In genomic region chr6:117332641-117333040, GRCm38 (mm10) we compare ENCODE assay signal across 17 mouse cellular contexts.
DNase-seq lines count a peak whose midpoint lies in the region; ATAC-seq and TF ChIP-seq lines count a peak whose summit lies in the region.
"Had no signal": no experiment of that assay in that cellular context is flagged by ENCODE, and none has a peak within 500 bp of the region (broad histone marks: within the 10 kb centered on the region; RNA-seq: fewer than 3 reads in every experiment).

No protein-coding gene starts in this region.

- no peak for TF ChIP-seq CTCF in kidney, postnatal 0 days (IDR thresholded peaks at IDR 0.05; ENCODE audit: low read depth)
- no peak for TF ChIP-seq CTCF in gastrocnemius, adult 2 months (IDR thresholded peaks at IDR 0.05)

- no peak overlapping the region for H3K27ac ChIP-seq in kidney, postnatal 0 days
- no peak overlapping the region for H3K27ac ChIP-seq in kidney, embryonic 14.5 days (ENCODE audit: low read depth, low read length)
- H3K27ac ChIP-seq in gastrocnemius, adult 2 months: no peak overlapping the region
- H3K27ac ChIP-seq: embryonic facial prominence, embryonic 15.5 days; forebrain, embryonic 12.5 days; heart, embryonic 13.5 days; hindbrain, embryonic 13.5 days; liver, embryonic 14.5 days had no signal

- no peaks in the 10 kb centered on the region for H3K27me3 ChIP-seq in kidney, postnatal 0 days (ENCODE audit: insufficient read depth, low read length)
- H3K27me3 ChIP-seq in kidney, embryonic 14.5 days (ENCODE audit: control insufficient read depth, insufficient read depth, low read length): no peaks in the 10 kb centered on the region
- H3K27me3 ChIP-seq: embryonic facial prominence, embryonic 15.5 days; forebrain, embryonic 12.5 days; heart, embryonic 13.5 days had no signal

- intact Hi-C loops in gastrocnemius, adult 2 months (cut with DNase I): no loop called here
- intact Hi-C loops in left cerebral cortex, postnatal 4 days (cut with DNase I): no loop called here

- DNase-seq in kidney, postnatal 0 days (ENCODE audit: low spot score): peak; percentile 31
- DNase-seq in NIH3T3 (ENCODE audit: low read depth): peak; percentile 88
- DNase-seq in embryo, embryonic 9.5 days (ENCODE audit: extremely low spot score): peak; percentile 34
- DNase-seq in kidney, postnatal 4 days: peak; percentile 13 to 31
- DNase-seq in gastrocnemius, adult 2 months: no peak
- no peak for DNase-seq in left cerebral cortex, postnatal 4 days
- DNase-seq in neural tube, embryonic 10.5 days (ENCODE audit: extremely low spot score, low spot score): no peak
- DNase-seq: cerebellum, adult 11-12 months; thymus, postnatal 25 days had no signal

- WGBS in kidney, postnatal 0 days: 15% methylated on average over 6 of the region's 6 CpGs
- WGBS in kidney, embryonic 14.5 days: 12% methylated on average over 6 of the region's 6 CpGs

- H3K9me3 ChIP-seq in kidney, postnatal 0 days (replicated peaks; ENCODE audit: low read length): no peaks in the 10 kb centered on the region
- no peaks in the 10 kb centered on the region for H3K9me3 ChIP-seq in kidney, embryonic 14.5 days (ENCODE audit: control insufficient read depth, low read length)
- H3K9me3 ChIP-seq: embryonic facial prominence, embryonic 15.5 days; forebrain, embryonic 12.5 days; heart, embryonic 13.5 days; hindbrain, embryonic 13.5 days had no signal

- H3K4me2 ChIP-seq in kidney, postnatal 0 days (ENCODE audit: low read length): no peak overlapping the region
- no peak overlapping the region for H3K4me2 ChIP-seq in kidney, embryonic 14.5 days (replicated peaks; ENCODE audit: low read depth, low read length)
- H3K4me2 ChIP-seq: embryonic facial prominence, embryonic 15.5 days; forebrain, embryonic 12.5 days; heart, embryonic 13.5 days; hindbrain, embryonic 13.5 days had no signal

- no peaks in the 10 kb centered on the region for H3K36me3 ChIP-seq in kidney, postnatal 0 days (ENCODE audit: insufficient read depth, low read length)
- H3K36me3 ChIP-seq in kidney, embryonic 14.5 days (ENCODE audit: control insufficient read depth, insufficient read depth, low read length): no peaks in the 10 kb centered on the region
- H3K36me3 ChIP-seq: embryonic facial prominence, embryonic 15.5 days; forebrain, embryonic 12.5 days; heart, embryonic 13.5 days; hindbrain, embryonic 13.5 days had no signal

- no peak for ATAC-seq in kidney, postnatal 0 days (replicated peaks; ENCODE audit: low FRiP score, low read depth)
- no peak for ATAC-seq in kidney, embryonic 14.5 days (ENCODE audit: low FRiP score, low TSS enrichment)
- ATAC-seq: intestine, postnatal 0 days; lung, postnatal 0 days had no signal

- H3K4me3 ChIP-seq in kidney, postnatal 0 days (replicated peaks; ENCODE audit: low read depth, low read length): no peak overlapping the region
- H3K4me3 ChIP-seq in kidney, embryonic 14.5 days (ENCODE audit: low read length): no peak overlapping the region
- H3K4me3 ChIP-seq in gastrocnemius, adult 2 months: no peak overlapping the region
- H3K4me3 ChIP-seq: embryonic facial prominence, embryonic 15.5 days; forebrain, embryonic 12.5 days; heart, embryonic 13.5 days; hindbrain, embryonic 13.5 days had no signal

- no peak overlapping the region for H3K9ac ChIP-seq in kidney, postnatal 0 days (ENCODE audit: low read depth, low read length)
- no peak overlapping the region for H3K9ac ChIP-seq in kidney, embryonic 14.5 days (ENCODE audit: low read depth, low read length)
- H3K9ac ChIP-seq: embryonic facial prominence, embryonic 15.5 days; forebrain, embryonic 12.5 days; heart, embryonic 13.5 days; hindbrain, embryonic 13.5 days; liver, embryonic 14.5 days had no signal

- H3K4me1 ChIP-seq in kidney, postnatal 0 days (replicated peaks; ENCODE audit: insufficient read depth, low read length): no peaks in the 10 kb centered on the region
- no peaks in the 10 kb centered on the region for H3K4me1 ChIP-seq in kidney, embryonic 14.5 days (ENCODE audit: control insufficient read depth, insufficient read depth, low read length)
- H3K4me1 ChIP-seq: hindbrain, embryonic 13.5 days had no signal

Comparison
In these comparisons a context has a peak if more than half of its experiments do, and no peak if none do; other contexts are left out.
1. DNase-seq: peak in kidney, postnatal 0 days (single experiment), NIH3T3 (single experiment), embryo, embryonic 9.5 days (single experiment) and kidney, postnatal 4 days (2 of 2); none in gastrocnemius, adult 2 months (single experiment), left cerebral cortex, postnatal 4 days (single experiment) and neural tube, embryonic 10.5 days (single experiment).